ENCODE assay signal across 27 mouse cellular contexts in genomic region chr5:107436185-107436584, GRCm38 (mm10). TPM values are rescaled to one million over a fixed set of nuclear protein-coding genes. Genes with fewer than 3 reads are reported as not detected.
A peak's percentile ranks its signal among the peaks of the same experiment; 100 is the strongest.
DNase-seq lines count a peak whose midpoint lies in the region; ATAC-seq and TF ChIP-seq lines count a peak whose summit lies in the region.
"Had no signal": no experiment of that assay in that cellular context is flagged by ENCODE, and none has a peak within 500 bp of the region (broad histone marks: within the 10 kb centered on the region; RNA-seq: fewer than 3 reads in every experiment).

No protein-coding gene starts in this region.

- H3K4me1 ChIP-seq in liver, embryonic 15.5 days (replicated peaks) = peaks cover 36% of the 10 kb centered on the region
- H3K4me1 ChIP-seq in MEL (ENCODE audit: control insufficient read depth in 1 of 2, insufficient read depth in 2 of 2, low read length in 2 of 2) = peaks cover 7 to 18% of the 10 kb centered on the region in 2 experiments

- no peaks in the 10 kb centered on the region for H3K36me3 ChIP-seq in liver, embryonic 15.5 days (replicated peaks)
- peaks cover 0 to 21% of the 10 kb centered on the region in 2 experiments; a peak in 2 of 4 replicates for H3K36me3 ChIP-seq in MEL (ENCODE audit: control insufficient read depth in 1 of 2, insufficient read depth in 2 of 2, low read length in 2 of 2)
- H3K36me3 ChIP-seq: embryonic facial prominence, embryonic 10.5 days; embryonic facial prominence, embryonic 13.5 days; forebrain, embryonic 12.5 days; forebrain, embryonic 15.5 days; heart, embryonic 12.5 days; heart, embryonic 15.5 days; hindbrain, embryonic 10.5 days; hindbrain, embryonic 13.5 days had no signal

- no peak overlapping the region for H3K4me3 ChIP-seq in liver, embryonic 15.5 days (replicated peaks)
- H3K4me3 ChIP-seq in MEL (ENCODE audit: control insufficient read depth in 1 of 2, insufficient read depth in 1 of 2, low read depth in 2 of 2, low read length in 2 of 2) = no peak overlapping the region; a peak in 1 of 4 replicates
- H3K4me3 ChIP-seq: embryonic facial prominence, embryonic 10.5 days; embryonic facial prominence, embryonic 13.5 days; forebrain, embryonic 12.5 days; forebrain, embryonic 15.5 days; heart, embryonic 12.5 days; heart, embryonic 15.5 days; hindbrain, embryonic 10.5 days; hindbrain, embryonic 13.5 days had no signal

- DNase-seq in liver (no peak), A20 (ENCODE audit: low read depth, low spot score) (peak; percentile 19), MEL (ENCODE audit: low read depth, low spot score) (peak; percentile 68)
- no peak for DNase-seq in cerebellum, adult 11-12 months
- DNase-seq in spleen, postnatal 36 days (ENCODE audit: low spot score in 2 of 2) = no peak
- DNase-seq: adrenal gland, postnatal 10 days; adrenal gland, postnatal 36 days; embryo, embryonic 11 days; gastrocnemius, postnatal 25 days; heart, adult 18-20 months; heart, postnatal 36 days had no signal

- H3K9ac ChIP-seq in liver, embryonic 15.5 days = no peak overlapping the region
- peak overlapping the region; percentile 34 for H3K9ac ChIP-seq in MEL (ENCODE audit: control insufficient read depth, low read depth, low read length, poor library complexity, severe bottlenecking)
- H3K9ac ChIP-seq: embryonic facial prominence, embryonic 13.5 days; forebrain, embryonic 12.5 days; forebrain, embryonic 15.5 days; heart, embryonic 12.5 days; heart, embryonic 15.5 days; hindbrain, embryonic 13.5 days had no signal

- ATAC-seq in liver, embryonic 15.5 days (ENCODE audit: insufficient read depth) = no peak
- ATAC-seq: forebrain, embryonic 15.5 days; hindbrain, embryonic 16.5 days had no signal

- TF ChIP-seq EP300 in MEL (IDR thresholded peaks at IDR 0.05; ENCODE audit: low read depth in 1 of 2, low read length in 2 of 2) = peak; percentile 28 to 37; a peak in 3 of 4 replicates

- H3K79me2 ChIP-seq in MEL (ENCODE audit: control insufficient read depth, insufficient read depth, low read length, poor library complexity) = no peaks in the 10 kb centered on the region; the same call in 1 of the 2 replicates

- TF ChIP-seq RAD21 in MEL (IDR thresholded peaks at IDR 0.05; ENCODE audit: low read depth, low read length) = no peak

- no peak for TF ChIP-seq CTCF in MEL (IDR thresholded peaks at IDR 0.05 in 2 of 3, conservative IDR thresholded peaks at IDR 0.05 in 1 of 3; ENCODE audit: control insufficient read depth in 1 of 3, insufficient read depth in 1 of 3, low read depth in 2 of 3, low read length in 3 of 3, poor library complexity in 1 of 3, severe bottlenecking in 1 of 3)

- H3K27ac ChIP-seq in liver, embryonic 15.5 days (replicated peaks) = peak overlapping the region; percentile 92; the same call in 1 of the 2 replicates
- peak overlapping the region; percentile 65 for H3K27ac ChIP-seq in MEL (ENCODE audit: control insufficient read depth, low read depth, low read length)
- H3K27ac ChIP-seq: embryonic facial prominence, embryonic 13.5 days; forebrain, embryonic 12.5 days; forebrain, embryonic 15.5 days; heart, embryonic 15.5 days; hindbrain, embryonic 10.5 days; hindbrain, embryonic 13.5 days had no signal

- no peak overlapping the region for H3K4me2 ChIP-seq in liver, embryonic 15.5 days
- H3K4me2 ChIP-seq: embryonic facial prominence, embryonic 13.5 days; forebrain, embryonic 12.5 days; forebrain, embryonic 15.5 days; heart, embryonic 12.5 days; heart, embryonic 15.5 days; hindbrain, embryonic 13.5 days had no signal

- TF ChIP-seq POLR2A in MEL (IDR thresholded peaks at IDR 0.05; ENCODE audit: control insufficient read depth in 1 of 2, insufficient read depth in 1 of 2, low read depth in 1 of 2, low read length in 2 of 2, poor library complexity in 1 of 2) = no peak

- no peaks in the 10 kb centered on the region for H3K9me3 ChIP-seq in liver, embryonic 15.5 days (replicated peaks)
- H3K9me3 ChIP-seq in MEL (replicated peaks; ENCODE audit: insufficient read depth, low read length) = no peaks in the 10 kb centered on the region
- H3K9me3 ChIP-seq: embryonic facial prominence, embryonic 10.5 days; embryonic facial prominence, embryonic 13.5 days; forebrain, embryonic 12.5 days; forebrain, embryonic 15.5 days; heart, embryonic 12.5 days; heart, embryonic 15.5 days; hindbrain, embryonic 10.5 days; hindbrain, embryonic 13.5 days had no signal

- WGBS in liver, embryonic 15.5 days (ENCODE audit: insufficient replicate concordance) = 62% methylated on average over 6 of the region's 6 CpGs

- H3K27me3 ChIP-seq in liver, embryonic 15.5 days = peaks cover 21% of the 10 kb centered on the region; the same call in 1 of the 2 replicates
- H3K27me3 ChIP-seq in MEL (ENCODE audit: control insufficient read depth in 1 of 2, insufficient read depth in 2 of 2, low read length in 2 of 2) = no peaks in the 10 kb centered on the region
- H3K27me3 ChIP-seq: forebrain, embryonic 12.5 days; forebrain, embryonic 15.5 days had no signal

TF ChIP-seq in MEL, 35 proteins besides CTCF, POLR2A, EP300 and RAD21 (continues in another document):
- TF ChIP-seq MEF2A (IDR thresholded peaks at IDR 0.05; ENCODE audit: extremely low read depth, insufficient replicate concordance, low read depth, low read length, poor library complexity, severe bottlenecking) (no peak), ZNF384 (IDR thresholded peaks at IDR 0.05; ENCODE audit: low read depth, low read length) (peak; percentile 94), TAL1 (IDR thresholded peaks at IDR 0.05; ENCODE audit: low read length) (no peak), TBP (IDR thresholded peaks at IDR 0.05; ENCODE audit: low read depth, low read length) (no peak), NELFE (IDR thresholded peaks at IDR 0.05; ENCODE audit: low read depth, low read length) (no peak), HCFC1 (IDR thresholded peaks at IDR 0.05; ENCODE audit: low read depth, low read length) (peak; percentile 16; the same call in 1 of the 2 replicates), CHD1 (IDR thresholded peaks at IDR 0.05; ENCODE audit: low read depth, low read length) (0 out of 2 replicates have a peak, but pooled peaks have one; percentile 60), MAX (IDR thresholded peaks at IDR 0.05; ENCODE audit: low read length) (no peak), MYB (IDR thresholded peaks at IDR 0.05; ENCODE audit: low read depth, low read length) (no peak), MAFK (IDR thresholded peaks at IDR 0.05; ENCODE audit: borderline replicate concordance, low read depth, low read length) (no peak), BHLHE40 (IDR thresholded peaks at IDR 0.05; ENCODE audit: borderline replicate concordance, low read depth, low read length) (no peak), KAT2A (conservative IDR thresholded peaks at IDR 0.05; ENCODE audit: low read depth, low read length) (no peak), MYC (IDR thresholded peaks at IDR 0.05; ENCODE audit: low read depth, low read length) (0 out of 2 replicates have a peak, but pooled peaks have one; percentile 20), POLR2AphosphoS2 (IDR thresholded peaks at IDR 0.05; ENCODE audit: low read length) (no peak), UBTF (IDR thresholded peaks at IDR 0.05; ENCODE audit: borderline replicate concordance, insufficient read depth, low read depth, low read length) (no peak), POLR2AphosphoS5 (IDR thresholded peaks at IDR 0.05; ENCODE audit: borderline replicate concordance, low read depth, low read length) (no peak), ELF1 (IDR thresholded peaks at IDR 0.05; ENCODE audit: low read depth, low read length) (peak; percentile 31; the same call in 1 of the 2 replicates), ETS1 (IDR thresholded peaks at IDR 0.05; ENCODE audit: low read depth, low read length) (peak; percentile 45; the same call in 1 of the 2 replicates), E2F4 (IDR thresholded peaks at IDR 0.05; ENCODE audit: borderline replicate concordance, low read depth, low read length) (no peak), USF1 (IDR thresholded peaks at IDR 0.05; ENCODE audit: low read depth, low read length) (no peak), MAZ (IDR thresholded peaks at IDR 0.05; ENCODE audit: low read depth, low read length) (no peak), ZKSCAN1 (IDR thresholded peaks at IDR 0.05; ENCODE audit: low read depth, low read length) (no peak), NRF1 (IDR thresholded peaks at IDR 0.05; ENCODE audit: insufficient read depth, low read depth, low read length, poor library complexity, severe bottlenecking) (no peak), USF2 (IDR thresholded peaks at IDR 0.05; ENCODE audit: borderline replicate concordance in 1 of 2, insufficient read depth in 1 of 2, low read depth in 1 of 2, low read length in 2 of 2) (no peak), ZC3H11A (IDR thresholded peaks at IDR 0.05; ENCODE audit: low read depth, low read length) (no peak), TCF12 (IDR thresholded peaks at IDR 0.05; ENCODE audit: low read depth, low read length) (peak; percentile 29; the same call in 1 of the 2 replicates), SMC3 (IDR thresholded peaks at IDR 0.05; ENCODE audit: low read depth, low read length) (no peak), GABPA (IDR thresholded peaks at IDR 0.05; ENCODE audit: low read depth, low read length) (no peak), RCOR1 (IDR thresholded peaks at IDR 0.05; ENCODE audit: low read depth, low read length) (0 out of 2 replicates have a peak, but pooled peaks have one; percentile 15), SIN3A (IDR thresholded peaks at IDR 0.05; ENCODE audit: low read length) (0 out of 2 replicates have a peak, but pooled peaks have one; percentile 59), CHD2 (IDR thresholded peaks at IDR 0.05; ENCODE audit: low read length) (no peak), ZMIZ1 (IDR thresholded peaks at IDR 0.05; ENCODE audit: low read depth, low read length) (no peak)

RNA-seq across cellular contexts. Expression of gene Btbd8, which starts 1.6 kb away (rescaled TPM):
- polyA plus RNA-seq in liver, embryonic 15.5 days (2015; fragmentation: Nextera tagmentation; extraction: Ambion mirVana) = 1.2 and 1.4 TPM in 2 replicates
- total RNA-seq in MEL (2012; rRNA removed) = 1.2 and 1.6 TPM in 2 replicates
- 1 to 10 TPM in 1 of 2 experiments, not detected in 1; 2.4 TPM for polyA plus RNA-seq in MEL (2012; ENCODE audit: insufficient read depth in 1 of 2, insufficient read length in 2 of 2, low read depth in 1 of 2, low replicate concordance in 2 of 2, missing spikeins in 1 of 2)

RNA-seq across cellular contexts. Expression of gene Lpcat2b, which starts 4.8 kb away (rescaled TPM):
- not detected in 2 replicates for polyA plus RNA-seq in liver, embryonic 15.5 days (2015; fragmentation: Nextera tagmentation; extraction: Ambion mirVana)
- not detected in 2 replicates for total RNA-seq in MEL (2012; rRNA removed)
- polyA plus RNA-seq in MEL (2012; ENCODE audit: insufficient read depth in 1 of 2, insufficient read length in 2 of 2, low read depth in 1 of 2, low replicate concordance in 2 of 2, missing spikeins in 1 of 2) = not detected
- total RNA-seq: adrenal gland, adult 18-20 months; adrenal gland, postnatal 10 days; adrenal gland, postnatal 36 days; common myeloid progenitor, adult 5-6 weeks; gastrocnemius, adult 8-10 months; gastrocnemius, postnatal 25 days; heart, adult 18-20 months; heart, postnatal 10 days; heart, postnatal 36 days had no signal
- polyA plus RNA-seq: embryonic facial prominence, embryonic 10.5 days; embryonic facial prominence, embryonic 13.5 days; erythroblast, embryonic 14.5 days; forebrain, embryonic 12.5 days; forebrain, embryonic 15.5 days; heart, embryonic 12.5 days; heart, embryonic 15.5 days; hindbrain, embryonic 10.5 days; hindbrain, embryonic 13.5 days; hindbrain, embryonic 16.5 days; Patski had no signal

RNA-seq across cellular contexts. Expression of gene Ephx4, which starts 33.6 kb away (rescaled TPM):
- 0.09 TPM in 2 replicates for polyA plus RNA-seq in liver, embryonic 15.5 days (2015; fragmentation: Nextera tagmentation; extraction: Ambion mirVana)
- 0.39 and 0.72 TPM in 2 replicates for total RNA-seq in MEL (2012; rRNA removed)
- polyA plus RNA-seq in MEL (2012; ENCODE audit: insufficient read depth in 1 of 2, insufficient read length in 2 of 2, low read depth in 1 of 2, low replicate concordance in 2 of 2, missing spikeins in 1 of 2) = 1 to 10 TPM in 1 of 2 experiments, not detected in 1; 1.4 TPM
- total RNA-seq: common myeloid progenitor, adult 5-6 weeks had no signal
- polyA plus RNA-seq: erythroblast, embryonic 14.5 days had no signal

Comparison
In these comparisons a context has a peak if more than half of its experiments do, and no peak if none do; other contexts are left out.
1. DNase-seq: peak in A20 (single experiment) and MEL (single experiment); none in liver (single experiment), cerebellum, adult 11-12 months (single experiment) and spleen, postnatal 36 days (0 of 2).